Mouse (Mus musculus) layer of hippocampus, postnatal 14 days (tissue): Measurements from ENCODE around the gene Sp4. TPM values are rescaled to one million over a fixed set of nuclear protein-coding genes. Genes with fewer than 3 reads are reported as not detected.

Experiments used
- DNase-seq, 2 experiments: peaks; one replicate each; pipeline ENCODE4 v3.0.0; 2021 to 2022; ENCODE audit warnings: low spot score in 2 of 2, mixed read lengths in 1 of 2
- long read RNA-seq, 2 experiments: library from polyadenylated mRNA; stranded (forward); transcript quantifications; one replicate each; pipeline ENCODE4 v2.0.0; 2021
- total RNA-seq, 2 experiments: library from RNA; stranded (reverse); gene quantifications; 2 replicates each; pipeline ENCODE4 v1.2.3; 2021

Gene Sp4
- 10 to 100 TPM; 24.5 to 25.8 TPM for total RNA-seq
- long read RNA-seq, experiment 1, partial matches to known transcripts, result 0 of 5 reads
- long read RNA-seq, experiment 1, other reads (novel, unspliced or antisense), result 3 of 5 reads
- long read RNA-seq, experiment 2, partial matches to known transcripts, result 0 of 6 reads
- long read RNA-seq, experiment 2, other reads (novel, unspliced or antisense), result 4 of 6 reads

DNA sequence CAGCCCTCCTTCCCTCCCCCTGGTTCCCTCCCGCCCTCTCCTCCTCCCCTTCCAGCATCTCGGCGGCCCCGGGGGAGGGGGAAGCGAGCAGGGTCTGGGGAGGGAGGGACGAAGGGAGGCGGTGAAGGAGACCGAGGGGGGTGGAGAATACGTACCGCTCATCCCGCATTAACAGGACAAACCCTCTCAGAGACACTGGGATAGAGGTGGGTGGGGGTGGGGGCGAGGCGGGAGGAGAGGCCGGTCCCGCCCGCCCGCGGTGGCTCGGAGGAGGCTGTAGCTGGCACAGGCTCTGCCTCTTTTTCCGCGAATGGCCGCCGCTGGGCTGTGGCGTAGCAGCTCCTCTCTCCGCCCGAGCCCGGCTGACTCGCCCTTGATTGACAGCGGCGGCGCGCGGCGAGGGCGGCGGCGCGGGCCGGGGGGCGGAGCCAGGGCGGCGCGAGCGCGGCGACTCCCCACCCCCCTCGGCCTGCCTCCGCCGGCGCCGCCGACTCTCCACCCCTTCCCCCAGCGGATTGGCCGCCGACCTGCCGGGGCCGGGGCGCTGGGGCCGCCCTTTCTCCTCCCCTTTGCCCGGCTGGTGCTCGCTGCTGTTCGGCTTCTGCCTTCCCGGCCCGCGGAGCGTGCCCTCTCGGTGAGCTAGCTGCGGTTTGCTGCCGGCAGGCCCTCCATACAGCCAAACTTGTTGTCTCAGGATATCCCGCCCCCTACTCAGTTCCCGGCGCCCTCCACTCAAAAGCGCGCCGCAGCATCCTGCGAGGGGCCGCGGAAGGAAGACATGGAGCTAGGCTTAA is at the start of gene Sp4:
Gene Sp4 (minus strand): TSS at position 369 of the 794 bp plus-strand sequence.
- DNase-seq, result peak; percentile 92 to 93

DNA sequence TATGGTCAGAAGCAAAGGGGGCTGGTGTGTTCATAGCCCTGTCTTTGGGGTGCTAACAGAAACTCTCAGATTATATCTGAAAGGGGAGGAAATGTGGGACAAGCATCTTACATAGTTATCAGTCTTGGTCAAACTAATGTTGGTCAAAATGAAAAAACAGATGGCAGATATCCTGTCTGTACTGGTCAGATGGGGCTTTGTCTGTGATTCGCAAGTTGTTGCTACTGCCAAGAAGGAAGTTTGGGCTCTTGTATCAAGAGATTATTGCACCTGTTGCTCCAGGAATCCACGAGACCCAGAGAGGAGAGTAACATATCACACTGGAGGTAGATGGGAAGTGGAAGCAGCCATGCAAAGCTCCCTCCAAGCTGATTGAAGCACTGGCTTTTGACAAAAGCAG is 37.9 kb upstream of the Sp4 start:
- DNase-seq, result no peak

DNA sequence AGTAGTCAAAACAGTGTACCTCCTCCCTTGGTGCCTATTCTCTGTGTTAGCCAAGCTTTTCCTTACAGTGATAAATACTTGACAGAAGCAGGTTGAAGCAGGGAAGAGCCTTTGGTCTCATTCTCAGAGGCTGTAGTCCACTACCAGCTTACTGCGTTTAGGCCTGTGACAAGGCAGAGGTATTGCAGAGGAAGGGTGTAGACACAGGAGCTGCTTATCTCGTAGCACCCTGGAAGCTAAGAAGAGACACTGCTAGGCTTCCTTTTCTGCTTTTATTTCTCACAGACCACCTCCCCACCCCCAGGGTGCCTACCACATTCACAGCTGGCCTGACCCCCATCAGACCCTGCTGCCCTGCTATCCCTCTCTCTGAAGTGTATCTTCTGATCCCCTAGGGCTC is 37.0 kb upstream of the Sp4 start:
- no peak for DNase-seq

DNA sequence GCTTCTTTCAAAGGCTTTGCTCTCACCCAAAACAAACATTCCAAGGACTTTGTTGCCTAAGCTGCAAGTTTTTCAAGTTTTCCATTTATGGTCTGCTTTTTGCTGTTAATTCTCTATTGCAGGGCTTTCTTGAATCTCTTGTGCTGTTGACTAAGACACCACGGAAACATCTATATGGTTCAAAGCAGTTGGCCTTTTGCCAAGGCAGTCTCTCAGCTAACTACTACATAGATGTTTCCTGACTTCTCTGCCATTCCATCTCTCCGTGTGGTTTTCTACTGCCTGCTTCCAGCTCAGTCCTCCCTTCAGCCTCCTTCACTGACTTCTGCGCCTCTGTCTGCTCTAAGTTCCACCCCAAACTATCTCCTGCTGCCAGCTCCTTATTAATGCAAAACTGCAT is 36.1 kb upstream of the Sp4 start:
- DNase-seq, result no peak

DNA sequence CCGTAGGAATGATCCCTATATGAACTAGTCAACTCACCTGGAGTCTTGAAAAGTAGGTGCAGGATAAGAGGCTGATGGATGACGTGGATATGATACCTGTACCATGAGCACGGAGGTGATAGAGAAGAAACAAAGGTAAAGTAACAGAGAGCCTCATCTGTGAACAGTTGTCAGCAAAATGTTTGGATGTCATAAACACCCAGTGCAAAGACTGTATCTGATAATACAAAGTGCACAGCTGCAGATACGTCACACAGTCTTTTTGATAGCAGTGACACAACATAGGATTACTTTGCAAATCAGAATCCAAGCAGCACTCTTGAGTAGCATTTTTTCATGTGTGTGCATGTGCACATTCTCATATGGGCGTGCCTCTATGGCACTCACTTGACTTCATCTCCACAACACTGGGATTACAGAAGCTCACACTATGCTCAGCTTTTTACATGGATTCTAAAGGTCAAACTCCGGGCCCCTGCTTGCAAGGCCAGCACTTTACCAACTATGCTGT is 27.6 kb upstream of the Sp4 start:
- no peak for DNase-seq

DNA sequence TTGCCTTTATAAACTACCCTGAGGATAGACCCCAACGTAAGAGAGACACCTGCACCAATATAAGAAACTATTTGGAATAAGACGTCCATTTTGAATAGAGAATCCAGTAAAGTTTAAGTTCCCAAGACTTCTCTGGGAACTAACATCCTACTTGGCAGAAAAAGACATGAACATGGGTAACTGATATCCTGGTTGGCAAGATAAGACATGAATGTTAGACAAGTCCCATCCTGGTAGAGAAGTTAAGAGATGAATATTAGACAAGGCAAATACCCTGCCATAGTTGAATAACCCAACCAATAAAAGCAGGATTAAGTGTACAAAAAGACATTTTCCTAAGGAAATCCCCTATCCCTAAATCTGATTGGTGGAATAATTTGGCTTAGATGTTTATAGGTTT is 26.3 kb upstream of the Sp4 start:
- no peak for DNase-seq

DNA sequence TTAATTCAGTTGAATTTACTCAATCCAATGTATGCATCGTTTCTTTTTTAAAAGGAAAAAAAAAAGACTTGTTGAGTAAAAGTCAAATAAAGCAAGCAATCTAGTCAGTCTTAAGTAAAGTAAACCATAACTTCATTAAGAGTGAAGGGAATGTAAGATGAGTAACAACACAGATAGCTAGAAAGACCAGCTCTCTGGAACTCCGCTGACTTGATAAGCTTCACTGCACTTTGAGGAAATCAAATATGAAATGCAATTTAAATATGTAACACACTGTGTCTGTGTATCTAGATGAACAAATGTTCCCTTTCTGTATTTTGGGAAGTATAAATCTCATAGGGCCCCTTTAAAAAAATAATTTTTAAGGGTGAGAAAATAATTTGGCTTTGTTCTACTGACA is 24.9 kb upstream of the Sp4 start:
- DNase-seq, result no peak

DNA sequence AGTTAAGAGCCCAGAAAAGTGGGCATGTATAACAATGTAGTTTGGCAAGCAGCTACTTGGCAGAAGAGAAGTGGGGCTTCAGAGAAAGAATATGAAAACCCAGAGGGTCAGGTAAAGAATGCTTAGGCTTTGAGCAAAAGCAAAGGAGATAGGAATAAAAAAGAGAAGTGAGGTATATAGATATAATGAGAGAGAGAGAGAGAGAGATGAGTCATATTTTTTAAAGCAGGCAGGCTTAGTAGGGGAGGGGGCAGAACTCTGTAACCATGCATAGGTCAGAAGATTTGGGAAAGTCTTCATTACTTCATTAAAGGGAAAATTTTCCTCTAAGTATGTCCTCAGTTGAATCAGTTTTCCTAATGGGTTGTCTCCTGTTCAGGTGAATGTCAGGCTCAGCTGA is 18.8 kb upstream of the Sp4 start:
- DNase-seq, result no peak

DNA sequence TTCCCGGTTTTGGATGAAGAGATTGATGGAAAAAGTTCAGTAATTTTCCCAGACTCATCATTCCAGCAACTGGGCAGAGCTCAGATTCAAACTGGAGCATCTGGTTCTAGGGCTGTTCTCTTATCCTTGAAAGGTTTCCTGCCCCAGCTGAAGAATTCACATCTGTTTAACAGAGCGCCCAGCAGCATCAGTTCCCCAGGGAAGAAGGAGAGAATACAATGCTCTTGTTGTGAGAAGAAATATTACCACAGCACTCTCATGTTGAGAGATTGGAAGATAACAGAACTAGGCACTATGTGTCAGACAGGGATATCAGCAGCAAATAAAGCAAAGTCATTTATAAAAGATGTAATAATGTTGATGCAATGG is 13.2 kb upstream of the Sp4 start:
- no peak for DNase-seq

DNA sequence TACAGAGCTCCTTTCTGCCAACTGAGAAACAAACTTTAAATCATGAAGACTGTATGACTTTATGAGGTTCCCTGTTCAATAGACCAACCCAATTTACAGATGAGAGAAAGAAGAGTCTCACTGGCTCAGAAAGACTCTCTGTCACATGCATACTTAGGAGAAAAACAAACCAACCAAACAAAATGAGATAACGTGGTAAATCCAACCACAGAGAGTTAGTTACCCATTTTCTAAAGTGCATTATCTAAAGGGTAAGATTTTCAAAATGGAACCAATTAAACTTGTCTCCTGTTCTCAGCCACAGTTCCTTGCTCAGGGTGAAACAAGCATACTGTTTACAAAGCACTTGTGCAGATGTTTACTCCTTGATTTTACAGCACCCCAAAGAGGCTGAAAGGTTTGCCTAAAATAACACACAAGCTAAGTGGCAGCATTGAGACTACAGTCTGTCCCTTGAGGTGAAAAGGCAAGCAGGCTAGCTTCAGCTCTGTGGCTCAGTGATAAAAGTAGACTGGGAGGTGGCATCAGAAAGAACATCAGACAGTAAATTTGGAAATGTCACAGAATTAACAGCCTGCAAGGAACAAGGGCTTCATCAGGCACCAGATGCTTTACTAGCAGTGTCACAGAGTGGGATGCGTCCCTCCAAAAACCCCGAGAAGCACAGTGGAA is 12.7 kb upstream of the Sp4 start:
- DNase-seq, result no peak

DNA sequence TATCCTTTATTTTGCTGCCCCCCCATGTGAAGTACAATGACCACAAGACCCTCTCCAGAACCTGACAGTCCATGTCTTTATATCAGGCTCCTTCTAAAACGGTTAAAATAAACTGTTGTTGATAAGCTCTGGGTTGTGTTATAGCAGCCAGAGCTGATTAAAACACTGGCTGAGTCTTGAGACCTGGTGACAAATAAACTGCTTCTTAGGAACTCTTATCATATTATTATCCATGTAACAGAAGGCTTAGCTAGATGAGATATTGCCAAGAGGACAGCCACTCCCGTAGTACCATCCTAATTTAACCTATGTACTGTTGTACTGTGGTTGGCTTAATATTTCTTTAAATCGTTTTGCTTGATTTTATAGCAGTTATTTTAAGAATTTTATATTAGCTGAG is 2.3 kb upstream of the Sp4 start:
- no peak for DNase-seq

DNA sequence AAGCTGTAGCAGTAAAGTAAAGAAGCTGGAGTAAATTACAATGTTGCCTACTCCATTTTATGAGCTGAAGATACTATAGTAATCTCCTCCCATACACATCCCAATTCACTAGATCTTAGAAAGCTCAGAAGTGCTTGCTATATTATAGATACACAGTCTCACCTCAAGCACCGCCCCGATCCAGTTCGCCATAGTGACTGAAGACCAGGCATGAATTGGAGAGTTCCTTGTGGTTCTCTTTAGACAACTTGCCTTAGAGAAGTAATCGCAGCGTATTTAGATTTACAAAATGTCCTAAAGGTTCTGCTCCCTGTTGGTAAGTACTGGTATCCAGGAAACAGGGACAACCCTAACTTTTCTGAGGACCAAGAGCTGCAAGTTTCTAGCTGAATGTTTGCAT is 1.8 kb upstream of the Sp4 start:
- peak in 1 of 2 experiments; percentile 3 for DNase-seq

DNA sequence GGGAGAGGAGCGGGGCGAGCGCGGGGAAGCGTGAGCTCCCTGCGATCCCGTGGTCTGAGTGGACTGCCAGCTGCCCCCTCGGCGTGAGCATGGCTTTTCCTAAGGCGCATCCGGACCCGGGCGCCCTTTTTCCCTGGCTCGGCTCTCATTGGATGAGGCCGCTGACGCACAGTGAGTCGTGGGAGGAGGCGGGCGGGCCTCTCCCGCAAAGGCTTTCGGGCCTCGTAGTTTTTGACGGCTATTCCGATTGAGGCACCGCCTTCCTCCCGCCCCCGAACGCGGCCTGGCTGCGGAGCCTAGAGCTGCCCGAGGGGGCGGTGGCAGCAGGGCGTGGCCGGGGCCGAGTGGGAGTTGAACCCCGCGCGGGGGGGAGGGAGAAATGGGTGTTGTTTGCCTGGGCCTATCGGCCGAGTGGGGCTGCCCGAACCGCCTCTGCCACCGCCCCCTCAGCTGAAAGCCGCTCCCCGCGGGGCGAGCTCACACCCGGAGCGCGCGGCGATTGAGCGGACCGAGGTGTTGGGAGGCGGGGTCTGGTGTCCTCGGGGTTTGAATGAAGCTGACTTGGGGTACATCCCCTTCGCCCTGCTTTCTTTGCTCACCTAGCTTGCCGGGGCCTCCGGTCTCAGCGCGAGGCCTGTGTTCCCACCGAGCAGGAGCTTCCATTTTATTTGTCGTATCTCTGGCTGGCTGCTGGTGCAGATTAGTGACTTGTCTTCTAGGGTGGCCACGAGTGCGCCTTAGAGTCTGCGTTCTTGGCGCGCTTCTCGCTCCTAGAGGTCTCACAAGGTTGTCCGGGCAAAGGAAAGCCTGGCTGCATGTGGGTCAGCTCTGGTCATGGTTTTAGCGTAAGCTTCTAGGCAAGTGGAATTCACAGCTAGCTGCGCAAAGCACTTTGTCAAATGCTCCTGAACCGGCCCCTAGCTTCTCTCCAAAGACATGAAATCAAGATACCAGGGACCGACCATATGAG is 911 bp upstream of the Sp4 start:
- peak; percentile 97 to 99 for DNase-seq

DNA sequence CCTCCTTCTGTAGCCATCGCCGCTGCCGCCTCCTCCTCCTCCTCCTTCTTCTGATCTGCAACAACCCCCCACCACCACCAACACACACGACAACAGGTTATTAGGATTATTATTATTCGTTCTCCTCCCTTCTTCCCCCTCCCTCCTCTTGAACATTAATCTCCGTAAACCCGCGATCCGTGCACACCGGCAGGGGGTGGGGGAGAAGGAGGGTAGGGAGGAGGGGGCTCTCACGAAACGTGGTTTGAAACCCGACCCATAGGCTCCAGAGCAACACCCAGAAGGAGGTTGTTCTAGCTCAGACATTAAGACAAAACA is 527 bp downstream of the Sp4 start:
- no peak for DNase-seq

DNA sequence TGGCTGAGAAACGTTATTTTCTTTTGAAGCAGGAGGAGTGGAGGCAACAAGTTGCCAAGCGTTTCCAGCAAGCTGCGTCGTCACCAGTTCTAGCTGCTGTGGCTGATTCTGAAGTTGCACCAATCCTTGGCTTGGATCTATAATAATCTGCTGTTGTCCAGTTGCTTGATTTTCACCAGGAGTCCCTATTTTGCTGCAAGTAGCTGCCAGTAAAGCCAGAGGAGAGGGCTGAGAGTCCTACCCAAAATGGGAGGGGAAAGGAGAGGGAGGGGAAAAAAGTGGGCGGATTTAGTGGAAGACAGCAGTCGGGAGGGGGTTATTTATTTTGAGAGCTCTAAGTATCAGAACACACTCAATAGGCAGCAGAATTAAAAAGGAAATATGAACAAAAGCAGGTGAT is 1.3 kb downstream of the Sp4 start:
- peak in 1 of 2 experiments; percentile 35 for DNase-seq

DNA sequence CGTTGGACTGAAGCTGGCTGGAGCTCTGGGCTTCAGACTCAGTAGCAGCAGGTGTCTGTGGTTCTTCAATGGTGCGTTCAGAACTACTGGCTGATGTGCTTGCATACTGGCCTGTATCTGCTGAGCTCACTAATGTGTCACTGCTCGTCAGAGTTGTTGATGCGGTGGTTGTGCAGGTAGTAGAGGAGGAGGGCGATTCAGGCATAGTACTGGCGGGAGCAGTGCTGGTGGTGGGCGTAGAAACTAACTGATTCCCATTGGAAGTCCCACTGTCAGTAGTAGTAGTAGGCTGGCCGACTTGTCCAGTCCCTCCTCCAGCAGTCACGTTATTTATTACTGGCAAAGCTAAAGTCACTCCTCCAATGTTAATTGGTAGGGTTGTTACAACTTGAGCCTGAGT is 2.1 kb downstream of the Sp4 start:
- DNase-seq, result peak in 1 of 2 experiments; percentile 3

DNA sequence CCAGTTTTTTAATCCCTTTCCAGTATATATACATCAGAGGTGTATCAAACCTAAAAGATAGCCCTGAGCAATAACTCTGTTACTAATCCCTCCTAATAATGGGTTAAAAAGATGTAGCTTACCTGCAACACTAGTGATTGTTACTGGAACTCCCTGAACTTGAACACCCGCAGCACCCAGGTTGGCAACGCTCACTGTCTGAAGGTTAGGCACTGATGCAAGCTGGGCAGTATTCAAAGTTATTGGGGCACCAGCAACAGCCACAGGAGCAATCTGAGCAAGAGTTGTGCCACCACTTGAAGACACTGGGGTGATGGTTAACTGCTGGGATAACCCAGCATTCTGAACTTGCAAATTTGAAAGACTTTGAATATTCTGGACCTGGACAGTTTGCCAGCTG is 2.7 kb downstream of the Sp4 start:
- no peak for DNase-seq

DNA sequence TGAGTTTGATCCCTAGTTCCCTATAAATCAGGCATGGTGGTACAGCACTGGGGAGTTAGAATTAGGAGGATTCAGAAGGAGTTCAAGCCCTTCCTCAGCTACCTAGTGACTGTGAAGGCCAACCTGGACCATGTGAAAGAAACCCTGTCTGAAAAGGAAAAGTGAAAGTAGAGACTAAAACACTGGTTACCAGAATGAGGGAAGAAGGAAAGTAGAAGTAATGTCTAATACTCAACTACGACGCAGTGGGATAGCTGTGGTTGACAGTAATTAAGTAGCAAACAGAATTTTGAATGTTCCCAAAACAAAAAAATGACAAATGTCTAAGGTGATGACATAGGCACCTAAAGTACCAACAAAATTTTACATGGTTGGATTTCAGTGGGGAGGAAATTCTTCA is 5.0 kb downstream of the Sp4 start:
- DNase-seq, result no peak

DNA sequence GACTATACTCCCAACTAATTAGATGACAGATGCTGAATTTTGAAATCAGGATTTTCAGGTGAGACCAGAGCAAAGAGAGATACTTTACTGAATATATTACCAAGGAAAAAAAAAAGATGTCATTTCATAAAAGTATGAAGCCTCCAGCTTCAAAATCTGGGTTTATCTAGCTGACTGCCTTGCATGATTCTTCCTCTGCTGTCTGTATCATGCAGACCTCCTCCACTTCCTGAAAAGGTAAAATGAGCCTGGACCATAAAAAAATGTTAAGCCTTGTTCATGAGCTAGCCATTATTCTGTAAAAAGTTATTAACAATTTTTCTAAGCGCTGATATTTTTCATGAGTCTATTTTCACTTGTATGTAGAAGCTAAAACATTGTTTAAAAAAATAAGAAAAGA is 5.4 kb downstream of the Sp4 start:
- DNase-seq, result no peak

DNA sequence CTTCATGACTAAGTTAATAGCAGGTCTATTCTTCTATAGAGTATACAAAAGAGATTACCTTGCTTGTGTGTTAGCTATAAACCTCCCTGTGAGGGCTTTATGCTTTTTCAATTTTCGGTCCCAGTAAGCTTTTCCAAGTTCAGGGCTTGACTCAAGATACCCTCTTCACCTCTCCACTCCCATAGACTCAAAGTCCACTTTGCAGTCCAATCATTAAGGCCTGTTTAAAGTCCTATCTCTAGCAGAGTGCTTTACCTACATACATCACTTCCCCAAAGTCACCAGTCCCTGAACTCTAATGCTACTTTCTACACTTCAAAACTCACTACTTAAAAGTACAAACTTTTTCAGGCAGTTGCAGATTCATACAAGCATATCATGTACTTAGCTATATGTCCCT is 12.3 kb downstream of the Sp4 start:
- DNase-seq, result no peak

DNA sequence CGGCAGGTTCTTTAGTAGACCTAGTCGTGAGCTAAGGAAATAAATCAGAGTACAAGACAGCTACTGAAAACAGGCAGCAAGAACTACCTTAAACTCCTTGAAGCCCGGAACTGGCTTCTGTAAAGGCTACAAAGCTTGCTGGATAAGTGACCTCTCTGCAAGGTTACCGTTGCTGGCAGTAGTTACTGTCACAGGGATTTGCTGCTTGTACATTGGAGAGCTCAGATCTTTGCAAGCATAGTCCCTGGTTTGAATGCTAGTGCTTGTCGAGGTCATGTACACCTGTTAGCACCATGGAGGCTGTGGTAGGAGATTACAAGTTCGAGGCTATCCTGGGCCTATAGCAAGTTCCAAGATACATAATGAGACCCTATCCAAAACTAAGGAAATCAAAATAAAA is 16.1 kb downstream of the Sp4 start:
- no peak for DNase-seq
